Mouse (Mus musculus) myocyte (in vitro differentiated cells): ENCODE data around the gene Jhy. TPM values are rescaled to one million over a fixed set of nuclear protein-coding genes. Genes with fewer than 3 reads are reported as not detected.

Source experiments
- H3K27me3 ChIP-seq: one replicate; pipeline ENCODE4 v1.6.1; 2011; ENCODE audit not compliant: control insufficient read depth, insufficient read depth, insufficient read length
- H3K36me3 ChIP-seq: one replicate; pipeline ENCODE4 v1.6.1; 2011; ENCODE audit not compliant: control insufficient read depth, insufficient read depth
- H3K4me2 ChIP-seq: one replicate; pipeline ENCODE4 v1.6.1; 2011; ENCODE audit warnings: low read depth, control low read depth
- H3K4me3 ChIP-seq: one replicate; pipeline ENCODE4 v1.5.1; 2011; ENCODE audit warnings: mild to moderate bottlenecking, control low read depth, moderate library complexity
- H3K79me2 ChIP-seq: one replicate; pipeline ENCODE4 v1.6.1; 2011; ENCODE audit not compliant: control insufficient read depth, insufficient read depth
- H3ac ChIP-seq: one replicate; pipeline ENCODE4 v1.6.1; 2011; ENCODE audit not compliant: control insufficient read depth, insufficient read length
- CEBPB ChIP-seq: IDR thresholded peaks from 2 replicates; pipeline ENCODE4 v1.6.1; 2011; ENCODE audit warnings: mild to moderate bottlenecking, moderate library complexity; ENCODE audit not compliant: poor library complexity, insufficient read depth, severe bottlenecking
- E2F4 ChIP-seq: IDR thresholded peaks from one replicate; pipeline ENCODE4 v1.6.1; 2011; ENCODE audit warnings: mild to moderate bottlenecking, control low read depth, moderate library complexity; ENCODE audit not compliant: insufficient read depth
- MAX ChIP-seq: IDR thresholded peaks from one replicate; pipeline ENCODE4 v1.6.1; 2011; ENCODE audit warnings: low read depth, mild to moderate bottlenecking, control low read depth
- MYOD1 ChIP-seq, 3 experiments: IDR thresholded peaks; one replicate each; pipeline ENCODE4 v1.6.1; 2011; ENCODE audit warnings: control low read depth in 2 of 3, low read depth in 2 of 3, mild to moderate bottlenecking in 2 of 3, moderate library complexity in 1 of 3; ENCODE audit not compliant: insufficient read length in 2 of 3, control insufficient read depth in 1 of 3
- MYOG ChIP-seq, 3 experiments: IDR thresholded peaks; one replicate each; pipeline ENCODE4 v1.6.1; 2011; ENCODE audit warnings: control low read depth in 2 of 3, low read depth in 2 of 3, mild to moderate bottlenecking in 2 of 3; ENCODE audit not compliant: insufficient read length in 2 of 3, control insufficient read depth in 1 of 3, insufficient read depth in 1 of 3
- POLR2A ChIP-seq: IDR thresholded peaks from one replicate; pipeline ENCODE4 v1.6.1; 2011; ENCODE audit warnings: low read depth, mild to moderate bottlenecking, control low read depth, moderate library complexity; ENCODE audit not compliant: insufficient read length
- POLR2AphosphoS2 ChIP-seq: IDR thresholded peaks from one replicate; pipeline ENCODE4 v1.6.1; 2011; ENCODE audit warnings: low read depth, control low read depth; ENCODE audit not compliant: insufficient read length
- REST ChIP-seq: IDR thresholded peaks from one replicate; pipeline ENCODE4 v1.6.1; 2011; ENCODE audit warnings: mild to moderate bottlenecking, control low read depth, moderate library complexity; ENCODE audit not compliant: insufficient read depth, insufficient read length
- SRF ChIP-seq: IDR thresholded peaks from one replicate; pipeline ENCODE4 v1.6.1; 2011; ENCODE audit warnings: low read depth; ENCODE audit not compliant: control insufficient read depth, insufficient read length
- TCF12 ChIP-seq: IDR thresholded peaks from one replicate; pipeline ENCODE4 v1.6.1; 2011; ENCODE audit warnings: mild to moderate bottlenecking, control low read depth; ENCODE audit not compliant: poor library complexity, insufficient read depth, severe bottlenecking
- TCF3 ChIP-seq: IDR thresholded peaks from one replicate; pipeline ENCODE4 v1.6.1; 2011; ENCODE audit warnings: low read depth, control low read depth; ENCODE audit not compliant: insufficient read length
- USF1 ChIP-seq: IDR thresholded peaks from one replicate; pipeline ENCODE4 v1.6.1; 2011; ENCODE audit warnings: low read depth, mild to moderate bottlenecking, control low read depth, moderate library complexity
- polyA plus RNA-seq: library from polyadenylated mRNA; unstranded; fragments of >200 nt; fragmentation: generic; extraction: Trizol; gene quantifications from one replicate; pipeline ENCODE4 v1.2.1, GENCODE M21; 2012; ENCODE audit warnings: missing spikeins

Gene Jhy
- polyA plus RNA-seq = not detected

DNA sequence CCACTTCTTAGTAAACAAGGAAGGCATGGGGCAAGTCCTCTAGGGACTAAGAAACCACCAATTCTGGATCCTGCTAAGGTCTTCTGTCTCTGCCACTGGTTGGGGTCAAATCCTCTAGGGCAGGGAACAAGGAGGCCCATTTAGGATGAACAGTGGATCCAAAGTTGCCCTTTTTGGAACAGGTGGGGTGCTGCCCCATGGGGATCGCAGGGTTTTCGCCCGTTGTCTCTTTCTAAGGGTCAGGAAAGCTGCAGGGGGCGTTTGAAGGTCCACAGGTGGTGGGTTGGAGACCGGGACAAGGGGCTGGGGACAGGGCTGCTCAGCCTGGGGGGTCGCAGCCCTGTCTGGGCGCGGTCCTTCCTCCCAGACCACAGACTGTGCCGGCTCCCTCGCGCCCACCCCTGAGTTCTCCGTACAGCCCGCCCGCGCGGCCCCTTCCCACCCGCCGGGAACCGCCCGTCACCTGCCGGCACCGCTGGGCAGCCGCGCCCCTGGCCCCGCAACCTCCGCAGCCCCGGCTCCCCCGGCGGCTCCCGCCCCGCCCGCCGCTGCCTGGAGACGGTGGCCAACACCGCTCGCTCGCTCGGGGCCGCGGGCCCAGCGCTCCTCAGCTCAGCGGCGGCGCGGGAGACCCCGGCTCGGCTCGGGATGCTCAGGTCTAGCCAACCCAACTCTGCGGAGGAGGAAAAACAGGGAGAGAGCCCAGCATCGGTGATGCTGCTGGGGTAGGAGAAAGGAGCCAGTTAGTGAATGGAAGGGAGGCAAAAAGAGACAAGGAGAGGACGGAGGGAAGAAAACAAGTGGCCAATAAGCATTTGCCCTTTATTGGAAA, at the start of gene Jhy:
Jhy (minus strand) TSS at position 533 of the 832 bp plus-strand sequence.
- Histone ChIP-seq H3ac (no peak within 1 kb of the TSS), H3K27me3 (peaks cover 31% of the 10 kb centered on the region), H3K36me3 (no peaks in the 10 kb centered on the region), H3K4me3 (no peak within 1 kb of the TSS), H3K4me2 (no peak within 1 kb of the TSS), H3K79me2 (no peaks in the 10 kb centered on the region)
- TF ChIP-seq MYOG (IDR thresholded peaks at IDR 0.05; ENCODE audit: control insufficient read depth in 1 of 3, insufficient read depth in 1 of 3, insufficient read length in 2 of 3, low read depth in 2 of 3) = no peak
- no peak for TF ChIP-seq USF1
- no peak for TF ChIP-seq TCF12

DNA sequence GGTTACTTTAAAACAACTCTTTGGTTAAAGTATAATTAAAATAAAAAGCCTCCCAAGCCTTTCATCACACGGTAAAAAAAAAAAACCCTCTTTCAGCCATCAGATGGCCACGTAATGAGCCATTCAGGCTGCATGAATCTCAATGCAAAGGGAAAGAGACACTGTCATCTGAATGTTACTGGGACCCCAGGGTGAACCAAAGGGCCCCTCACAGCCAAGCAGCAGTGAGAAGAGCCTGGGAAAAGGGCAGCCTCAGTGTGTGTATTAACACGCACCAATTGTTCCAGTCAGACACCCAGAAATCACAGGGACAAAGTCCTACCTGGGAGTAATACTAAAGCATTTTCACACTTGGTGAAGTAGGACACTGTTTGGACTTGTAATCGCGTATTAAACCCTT, 48.5 kb upstream of the Jhy start:
- H3K4me2 ChIP-seq = no peak overlapping the region
- no peak overlapping the region for H3K4me3 ChIP-seq
- no peaks in the 10 kb centered on the region for H3K79me2 ChIP-seq
- no peak for TF ChIP-seq POLR2AphosphoS2
- no peak for TF ChIP-seq MAX
- TF ChIP-seq MYOD1 (IDR thresholded peaks at IDR 0.05; ENCODE audit: control insufficient read depth in 1 of 3, insufficient read length in 2 of 3, low read depth in 2 of 3) = no peak
- no peak for TF ChIP-seq SRF
- no peak for TF ChIP-seq REST
- TF ChIP-seq TCF3 = no peak
- no peak for TF ChIP-seq TCF12
- no peak for TF ChIP-seq CEBPB
- no peak for TF ChIP-seq USF1
- TF ChIP-seq E2F4 = no peak
- no peak for TF ChIP-seq MYOG (IDR thresholded peaks at IDR 0.05; ENCODE audit: control insufficient read depth in 1 of 3, insufficient read depth in 1 of 3, insufficient read length in 2 of 3, low read depth in 2 of 3)
- no peak for TF ChIP-seq POLR2A
- no peaks in the 10 kb centered on the region for H3K27me3 ChIP-seq
- no peak overlapping the region for H3ac ChIP-seq
- peaks cover 4% of the 10 kb centered on the region for H3K36me3 ChIP-seq

DNA sequence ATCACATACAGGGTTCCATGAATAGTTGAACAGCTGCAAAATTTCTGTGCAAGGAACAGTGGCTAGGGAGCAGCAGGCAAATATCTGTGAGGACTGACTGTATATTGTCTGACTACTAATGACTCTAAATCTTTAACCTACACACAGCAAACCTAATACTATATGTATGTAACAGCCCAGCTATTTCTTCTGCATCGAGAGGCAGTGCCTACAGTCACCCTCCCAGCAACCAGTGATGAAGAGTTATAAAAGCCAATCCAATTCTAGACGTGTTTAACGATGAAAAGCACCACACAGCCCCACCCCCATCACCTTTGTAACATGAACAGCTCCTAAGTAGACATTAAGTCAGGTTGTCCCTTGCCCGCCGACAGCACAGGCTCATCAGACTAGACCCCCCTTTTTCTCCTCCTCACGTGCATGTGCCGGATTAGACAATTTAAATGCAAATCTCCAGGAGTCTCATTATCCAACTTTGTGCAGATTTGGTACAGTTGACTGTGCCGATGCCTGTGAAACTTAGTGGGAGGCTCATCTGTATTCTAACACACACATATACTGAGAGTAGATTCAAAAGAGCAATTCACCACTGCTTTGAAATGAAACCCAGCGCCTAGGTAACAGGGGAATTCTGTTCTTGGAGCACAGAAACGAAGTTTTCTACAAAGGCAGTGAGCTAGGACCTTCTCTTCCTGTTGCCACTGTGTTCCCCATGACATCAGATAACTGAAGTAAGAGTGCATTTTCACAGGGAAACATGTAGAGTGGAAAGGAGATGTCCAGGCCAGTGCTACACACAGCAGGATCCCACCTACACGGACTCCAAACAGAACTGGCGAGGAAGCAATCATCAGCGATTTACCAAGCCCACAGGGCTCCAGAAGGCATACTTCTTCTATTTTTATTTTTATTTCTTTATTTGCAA, 47.9 kb upstream of the Jhy start:
- Histone ChIP-seq H3K4me2 (no peak overlapping the region), H3K36me3 (peaks cover 4% of the 10 kb centered on the region), H3K27me3 (no peaks in the 10 kb centered on the region), H3K4me3 (no peak overlapping the region), H3K79me2 (no peaks in the 10 kb centered on the region), H3ac (no peak overlapping the region)
- TF ChIP-seq MYOD1 (IDR thresholded peaks at IDR 0.05; ENCODE audit: control insufficient read depth in 1 of 3, insufficient read length in 2 of 3, low read depth in 2 of 3) (no peak), REST (no peak), USF1 (no peak), TCF12 (no peak), MYOG (IDR thresholded peaks at IDR 0.05; ENCODE audit: control insufficient read depth in 1 of 3, insufficient read depth in 1 of 3, insufficient read length in 2 of 3, low read depth in 2 of 3) (no peak), E2F4 (no peak), TCF3 (no peak), POLR2A (no peak), CEBPB (no peak), MAX (no peak), POLR2AphosphoS2 (no peak), SRF (no peak)

DNA sequence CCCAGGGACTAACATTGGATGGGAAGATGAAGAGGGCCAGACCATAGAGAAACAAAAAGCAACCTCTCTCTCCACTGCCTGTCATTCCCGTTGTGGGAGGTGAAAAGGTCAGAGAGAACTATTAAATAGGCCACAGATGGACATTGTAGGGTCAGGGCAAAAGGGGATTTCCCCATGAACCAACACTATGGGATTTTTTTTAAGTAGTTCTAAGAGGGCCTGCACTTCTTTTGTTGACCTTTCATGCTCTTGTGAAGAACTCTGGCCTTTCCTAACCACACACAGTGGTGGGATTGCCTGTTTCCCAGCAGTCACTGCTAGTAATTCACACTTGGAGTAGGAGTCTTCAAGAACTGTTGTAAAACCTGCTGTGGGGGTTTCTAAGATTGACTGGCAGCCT, 43.9 kb upstream of the Jhy start:
- peaks cover 4% of the 10 kb centered on the region for H3K36me3 ChIP-seq
- H3K79me2 ChIP-seq = no peaks in the 10 kb centered on the region
- TF ChIP-seq USF1 = no peak
- TF ChIP-seq REST = no peak
- TF ChIP-seq CEBPB = no peak
- no peak for TF ChIP-seq MYOD1 (IDR thresholded peaks at IDR 0.05; ENCODE audit: control insufficient read depth in 1 of 3, insufficient read length in 2 of 3, low read depth in 2 of 3)
- no peak for TF ChIP-seq MAX
- TF ChIP-seq E2F4 = no peak
- no peak for TF ChIP-seq MYOG (IDR thresholded peaks at IDR 0.05; ENCODE audit: control insufficient read depth in 1 of 3, insufficient read depth in 1 of 3, insufficient read length in 2 of 3, low read depth in 2 of 3)
- no peak for TF ChIP-seq POLR2A
- TF ChIP-seq POLR2AphosphoS2 = no peak
- no peak for TF ChIP-seq TCF3
- no peak overlapping the region for H3K4me2 ChIP-seq
- H3K4me3 ChIP-seq = no peak overlapping the region
- H3ac ChIP-seq = no peak overlapping the region
- H3K27me3 ChIP-seq = no peaks in the 10 kb centered on the region
